Mouse (Mus musculus) mouse trophoblast stem cell (cell line): Measurements from ENCODE around the gene Chit1.

ENCODE experiments used
- in situ Hi-C, 2 experiments: fragments of 300-500 bp; cut with MseI, MboI; formaldehyde crosslinking; loops; 2 replicates in 1 of 2; 3 replicates in 1 of 2; pipeline ENCODE4 v1.15.1; 2025

Gene Chit1

DNA sequence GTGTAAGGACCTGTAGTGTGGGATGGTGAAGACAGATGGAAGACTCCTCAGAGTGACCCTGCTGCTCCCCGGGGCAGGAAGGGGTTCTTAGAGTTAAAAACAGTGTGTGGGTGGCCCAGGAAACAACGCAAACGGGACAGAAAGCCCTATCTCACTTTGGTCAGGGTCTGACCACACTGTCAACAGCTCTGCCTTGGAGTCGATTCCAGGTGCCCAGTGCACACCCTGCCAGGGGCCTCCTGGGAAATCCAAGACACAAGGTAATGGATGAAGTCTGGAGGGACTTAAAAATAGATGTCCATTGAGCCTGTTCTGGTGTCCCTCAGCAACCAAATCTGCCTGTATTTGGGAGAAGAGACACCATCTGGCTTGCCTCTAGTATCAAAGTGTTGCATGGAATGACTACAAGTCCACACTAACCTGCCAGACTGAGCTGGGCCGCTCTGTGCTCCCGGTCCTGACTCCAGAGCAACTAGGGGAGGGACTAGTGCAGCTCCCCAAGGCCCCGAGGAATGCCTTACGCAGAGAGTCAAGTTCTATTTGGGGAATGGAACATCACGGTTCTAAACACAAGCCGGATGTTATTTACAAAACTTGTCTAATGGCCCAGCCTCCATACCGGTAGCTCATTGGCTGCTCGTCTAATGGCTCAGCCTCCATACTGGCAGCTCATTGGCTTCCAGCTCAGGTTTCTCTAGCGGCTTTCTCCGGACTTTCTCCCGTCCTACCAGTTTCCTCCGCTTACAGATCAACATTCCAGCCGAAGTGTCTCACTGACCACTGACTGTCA is 12.1 kb upstream of the Chit1 start:
- in situ Hi-C loops = no loop called here

DNA sequence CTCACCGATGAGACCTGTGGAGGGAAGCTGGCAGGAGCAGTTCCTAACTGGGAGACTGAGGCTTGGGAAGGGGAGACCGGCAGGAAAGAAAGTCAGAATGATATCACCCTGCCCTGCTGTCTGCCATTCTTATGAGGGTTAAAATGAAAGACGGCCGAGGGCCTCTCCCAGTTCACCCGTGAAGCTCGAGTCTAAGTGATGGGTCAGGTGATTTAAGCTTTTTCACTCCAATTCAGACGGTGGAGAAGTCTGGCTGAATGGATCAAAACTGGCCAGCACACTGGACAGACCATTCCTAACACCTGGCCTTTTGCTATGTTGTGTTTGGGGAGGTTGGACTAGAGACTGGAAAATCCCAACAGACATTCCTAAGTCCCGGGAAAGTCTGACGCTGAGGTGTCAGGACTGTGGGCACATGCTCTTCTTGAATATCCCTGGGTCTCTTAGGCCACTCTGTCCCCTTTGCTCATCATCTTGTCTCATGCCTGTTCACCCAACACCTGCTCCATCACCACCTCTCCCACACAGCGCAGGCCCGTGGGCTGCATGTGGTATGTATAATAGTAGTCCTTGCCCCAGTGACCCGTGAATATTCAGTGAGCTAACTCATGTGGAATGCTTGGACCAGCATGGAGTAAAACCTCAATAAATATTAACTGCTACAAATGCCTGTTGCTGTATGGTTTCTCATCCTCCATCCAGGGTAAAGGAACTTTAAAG is 11.4 kb upstream of the Chit1 start:
- in situ Hi-C loops = no loop called here

DNA sequence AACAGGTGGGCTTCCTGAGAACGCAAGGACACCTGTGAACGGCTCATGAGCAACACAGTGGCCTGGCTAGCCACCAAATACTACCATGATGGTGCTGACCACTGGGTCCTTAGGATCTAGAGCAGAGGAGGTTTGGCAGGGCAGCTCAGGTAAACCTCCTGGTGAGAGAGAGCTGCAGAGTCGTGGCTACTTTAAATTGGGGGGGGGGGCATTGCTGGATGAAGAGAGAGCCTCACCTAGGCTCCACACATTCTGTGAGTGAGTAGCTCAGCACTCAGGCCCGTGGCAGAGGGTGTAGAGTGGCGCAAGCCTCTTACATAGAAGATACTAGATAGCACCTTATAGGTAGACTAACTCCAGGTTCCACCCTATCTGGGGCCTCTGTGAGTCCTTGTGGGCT is 10.6 kb upstream of the Chit1 start:
- in situ Hi-C loops = no loop called here

GRCm38 (mm10) chr1:134100928-134101327 is 10.1 kb upstream of the Chit1 start:
- in situ Hi-C loops = no loop called here

DNA sequence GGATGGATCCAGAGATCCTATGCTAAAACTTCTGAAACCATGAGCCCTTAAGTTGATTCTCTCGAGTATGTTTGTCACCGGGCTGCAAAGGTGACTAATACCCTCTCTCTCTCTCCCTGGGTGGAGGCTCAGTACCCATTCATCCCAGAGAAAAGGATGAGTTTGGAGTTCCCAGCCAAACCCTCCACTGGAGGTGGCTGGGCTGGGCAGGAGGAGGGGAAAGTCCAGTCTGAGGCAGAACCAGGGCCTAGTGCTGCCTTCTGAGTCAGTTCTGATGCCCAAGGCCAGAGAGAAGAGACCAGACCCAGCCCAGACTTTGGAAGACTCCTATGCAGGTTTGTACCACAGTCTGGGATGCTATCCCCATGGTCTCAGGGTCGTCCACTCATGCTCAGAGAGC is 9.4 kb upstream of the Chit1 start:
- in situ Hi-C loops = no loop called here

DNA sequence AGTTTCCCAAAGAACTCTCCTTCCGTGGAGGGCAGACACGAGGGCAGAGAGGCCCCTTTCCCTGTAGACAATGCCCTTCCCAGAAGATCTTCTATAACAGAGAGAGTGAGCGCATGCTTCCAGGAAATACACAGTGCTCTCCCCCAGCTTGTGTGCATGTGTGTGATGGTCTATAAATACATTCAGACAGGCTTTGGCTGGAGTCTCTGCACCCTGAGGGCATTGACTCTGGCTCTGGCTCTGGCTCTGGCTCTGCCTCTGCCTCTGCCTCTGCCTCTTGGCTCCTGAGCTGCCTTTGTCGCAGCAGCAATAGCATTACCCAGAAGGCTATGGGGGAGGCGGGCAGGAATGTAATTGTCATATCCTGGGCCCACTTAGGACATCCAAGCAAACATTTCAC is 7.2 kb upstream of the Chit1 start:
- in situ Hi-C loops = no loop called here

DNA sequence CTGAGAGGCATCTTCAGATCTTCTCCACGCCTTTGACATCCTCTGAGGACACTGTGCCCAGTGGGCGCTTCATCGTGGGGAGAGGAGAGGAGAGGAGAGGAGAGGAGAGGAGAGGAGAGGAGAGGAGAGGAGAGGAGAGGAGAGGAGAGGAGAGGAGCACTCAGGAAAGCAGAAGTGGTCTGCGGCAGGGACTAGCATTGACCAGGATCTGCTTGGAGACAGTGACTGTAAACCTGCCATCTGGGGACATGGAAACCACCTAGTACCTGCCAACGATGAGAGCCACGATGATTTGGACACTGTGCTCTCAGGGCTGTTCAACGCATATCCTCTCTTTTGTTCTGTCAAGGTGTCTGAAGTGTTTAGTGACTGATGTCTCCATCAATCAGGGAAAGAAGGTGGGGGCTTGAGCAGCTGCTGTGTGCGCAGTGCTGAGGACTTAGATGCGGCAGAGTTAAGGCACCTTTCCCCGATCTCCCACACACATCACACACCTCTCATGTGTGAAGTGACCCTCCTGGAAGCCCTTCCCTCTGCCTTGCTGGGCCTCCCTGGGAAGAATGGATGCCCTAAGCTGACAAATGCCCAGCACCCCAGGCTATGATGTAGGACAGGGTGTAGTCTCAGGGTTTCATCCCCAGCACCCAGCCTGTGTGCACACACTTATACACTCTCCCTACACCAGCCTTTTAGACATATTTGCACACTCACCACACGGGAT is 5.8 kb upstream of the Chit1 start:
- in situ Hi-C loops = loop anchor here (5.0 kb wide), 2 partner anchors 48 to 53 kb away; no protein-coding TSS in a partner anchor

GRCm38 (mm10) chr1:134105764-134106430 is 5.1 kb upstream of the Chit1 start:
- in situ Hi-C loops = loop anchor here (5.0 kb wide), 2 partner anchors 49 to 54 kb away; no protein-coding TSS in a partner anchor

DNA sequence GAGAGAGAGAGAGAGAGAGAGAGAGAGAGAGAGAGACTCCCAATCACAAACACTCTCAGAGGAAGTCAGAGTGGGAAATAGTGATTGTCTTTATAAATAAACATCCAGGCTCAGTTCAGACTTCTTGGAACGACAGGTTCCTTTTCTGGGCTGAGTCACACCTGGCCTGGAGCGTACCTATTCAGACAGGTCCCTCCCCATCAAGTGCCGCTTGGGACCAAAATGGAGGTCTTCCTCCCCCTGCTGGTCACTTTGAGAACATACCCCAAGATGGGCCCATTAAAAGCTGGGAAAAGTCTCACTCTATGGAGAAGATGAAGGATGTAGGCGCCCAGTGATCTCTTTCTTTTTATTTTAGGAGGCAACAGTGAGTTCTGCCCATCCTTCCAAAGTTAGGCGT is 4.3 kb upstream of the Chit1 start:
- in situ Hi-C loops = loop anchor here (5.0 kb wide), 2 partner anchors 49 to 54 kb away; no protein-coding TSS in a partner anchor

GRCm38 (mm10) chr1:134107777-134108176 is 3.3 kb upstream of the Chit1 start:
- in situ Hi-C loops = loop anchor here (5.0 kb wide), 2 partner anchors 50 to 55 kb away; no protein-coding TSS in a partner anchor

GRCm38 (mm10) chr1:134110015-134110414 is 1.0 kb upstream of the Chit1 start:
- in situ Hi-C loops = no loop called here

GRCm38 (mm10) chr1:134110449-134110848 is 593 bp upstream of the Chit1 start:
- in situ Hi-C loops = no loop called here

GRCm38 (mm10) chr1:134113560-134113959 is 2.5 kb downstream of the Chit1 start:
- in situ Hi-C loops = no loop called here

DNA sequence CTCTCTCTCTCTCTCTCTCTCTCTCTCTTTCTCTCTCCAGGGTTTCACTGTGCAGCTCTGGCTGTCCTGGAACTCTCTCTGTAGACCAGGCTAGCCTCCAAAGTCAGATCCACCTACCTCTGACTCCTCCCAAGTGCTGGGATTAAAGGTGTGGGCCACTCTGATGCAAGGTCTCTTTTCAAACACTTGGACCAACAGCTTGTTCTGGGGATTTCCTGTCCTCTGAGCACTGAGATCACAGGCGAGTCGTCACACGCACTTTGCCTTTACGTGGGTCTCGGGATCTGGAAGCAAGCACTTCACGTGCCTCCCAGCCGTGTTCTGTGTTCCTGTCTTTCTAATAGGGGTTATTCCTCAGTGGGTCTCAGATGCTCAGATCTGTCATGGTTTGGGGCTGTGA is 3.0 kb downstream of the Chit1 start:
- in situ Hi-C loops = no loop called here

DNA sequence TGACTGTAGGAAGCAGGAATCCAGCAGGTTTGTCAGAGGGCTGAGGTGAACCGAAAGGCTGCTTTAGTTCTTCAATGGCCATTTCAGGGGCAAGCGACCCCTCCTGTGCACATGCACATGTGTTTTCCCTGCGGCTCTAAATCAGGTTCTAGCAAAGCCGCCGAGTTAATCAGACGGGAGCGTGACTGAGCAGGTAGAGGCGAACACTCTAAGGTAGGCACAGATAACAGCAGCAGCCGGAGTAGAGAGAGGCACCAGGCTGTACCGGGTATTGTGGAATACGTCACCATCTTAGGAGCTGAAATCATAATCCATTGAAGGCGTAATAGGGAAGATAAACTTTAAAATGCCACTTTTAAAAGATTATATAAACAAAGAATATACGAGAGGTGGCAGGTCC is 3.7 kb downstream of the Chit1 start:
- in situ Hi-C loops = no loop called here

GRCm38 (mm10) chr1:134115424-134115823 is 4.4 kb downstream of the Chit1 start:
- in situ Hi-C loops = no loop called here

DNA sequence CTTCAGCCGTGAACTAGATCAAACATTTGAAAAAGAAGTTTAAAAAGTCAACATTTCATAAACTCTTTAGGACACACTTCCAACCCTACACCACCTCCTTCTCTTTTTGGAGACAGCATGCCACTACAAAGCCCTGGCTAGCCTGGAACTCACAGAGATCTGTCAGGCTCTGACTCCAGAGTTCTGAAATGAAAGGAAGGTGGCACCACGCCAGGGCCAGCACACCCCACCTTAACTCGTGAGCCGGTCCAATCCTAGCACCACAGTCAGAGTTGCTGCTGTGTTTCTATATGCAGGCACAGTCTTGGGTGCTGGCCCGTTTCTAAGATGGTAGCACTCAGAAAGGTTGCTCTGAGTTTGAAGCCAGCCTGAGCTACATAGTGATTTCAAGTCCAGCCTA is 6.1 kb downstream of the Chit1 start:
- in situ Hi-C loops = no loop called here

- in situ Hi-C loops = no loop called here
Measured at GRCm38 (mm10) chr1:134120179-134120578, 9.1 kb downstream of the Chit1 start.

DNA sequence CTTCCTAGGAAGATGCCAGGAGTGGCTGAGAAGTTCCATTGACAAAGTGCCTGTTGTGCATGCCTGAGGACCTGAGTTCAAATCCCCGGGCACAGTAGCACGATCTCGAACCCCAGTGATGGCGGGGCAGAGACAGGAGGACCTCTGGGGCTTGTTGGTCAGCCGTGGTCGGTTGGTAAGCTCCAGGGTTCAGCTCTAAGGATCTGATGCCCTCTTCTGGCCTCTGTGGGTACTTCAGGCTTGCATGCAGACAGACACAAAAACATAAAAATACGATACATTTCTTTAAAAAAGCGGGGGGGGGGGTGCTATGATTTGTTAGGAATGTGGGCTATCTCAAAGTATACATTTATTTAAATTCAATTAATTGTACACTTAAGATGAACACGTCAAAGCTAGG is 11.2 kb downstream of the Chit1 start:
- in situ Hi-C loops = no loop called here

DNA sequence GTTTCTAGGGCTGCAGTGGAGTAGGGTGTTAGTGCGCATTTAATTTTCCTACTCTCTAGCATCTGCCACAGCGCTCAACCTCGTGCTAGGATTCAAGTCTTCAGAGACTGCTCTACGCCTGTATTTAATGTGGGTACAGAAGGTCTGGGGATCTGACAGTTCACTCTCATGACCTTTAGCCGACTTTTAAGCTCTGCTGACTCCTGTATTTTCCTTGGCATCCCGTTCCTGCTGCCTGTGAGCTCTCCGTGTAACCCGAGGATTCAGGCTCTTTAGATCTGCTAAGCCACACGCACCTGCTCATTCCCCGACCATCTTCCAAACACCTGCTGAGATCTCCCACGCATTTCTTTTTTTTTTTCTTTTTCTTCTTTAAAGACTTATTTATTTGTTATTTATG is 22.3 kb downstream of the Chit1 start:
- in situ Hi-C loops = no loop called here

DNA sequence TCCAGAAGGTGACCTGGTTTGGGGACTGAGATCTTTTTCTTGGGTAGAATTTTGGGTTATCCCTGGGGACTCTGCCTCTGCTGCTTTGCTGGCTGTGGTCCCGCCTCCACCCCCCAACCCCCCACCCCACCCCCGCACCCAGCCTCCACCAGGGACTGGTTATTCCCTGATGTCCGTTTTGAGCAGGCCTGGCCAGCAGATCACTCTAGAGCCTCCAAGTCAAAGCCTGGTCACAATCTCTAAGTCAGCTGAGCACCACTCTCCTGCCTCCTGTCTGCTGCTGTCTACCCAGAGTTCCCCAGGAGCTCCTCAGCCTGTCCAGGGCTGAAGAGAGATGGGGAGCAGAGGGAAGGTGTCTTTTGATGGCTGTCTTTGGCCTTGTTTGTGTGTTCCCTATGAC is 25.3 kb downstream of the Chit1 start:
- in situ Hi-C loops = no loop called here

DNA sequence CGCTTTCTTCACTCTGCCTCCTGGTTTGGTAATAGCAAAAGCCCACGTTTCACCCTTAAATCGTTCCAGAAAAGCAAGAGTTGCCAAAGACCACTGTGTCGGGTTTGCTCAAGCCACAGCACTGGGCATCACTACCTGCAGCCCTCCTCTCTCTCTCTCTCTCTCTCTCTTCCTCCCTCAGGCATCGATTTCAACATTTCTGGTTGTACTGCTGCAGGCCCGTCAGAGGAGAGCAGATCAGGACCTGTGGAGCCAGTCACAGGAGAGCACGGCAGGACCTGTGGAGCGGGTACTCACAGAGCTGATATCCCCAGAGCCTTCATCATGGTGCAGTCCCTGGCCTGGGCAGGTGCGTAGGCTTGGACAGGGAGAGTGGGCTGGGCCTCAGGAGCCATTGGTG is 27.4 kb downstream of the Chit1 start:
- in situ Hi-C loops = no loop called here
